Mouse (Mus musculus) adrenal gland, adult (tissue): ENCODE data around the gene Glyatl3.

ENCODE experiments used
- DNase-seq, 2 experiments: peaks; one replicate each; pipeline ENCODE4 v3.0.0; 2022 to 2023; ENCODE audit warnings: low spot score in 1 of 2; ENCODE audit not compliant: inconsistent age in 2 of 2

Gene Glyatl3

DNA sequence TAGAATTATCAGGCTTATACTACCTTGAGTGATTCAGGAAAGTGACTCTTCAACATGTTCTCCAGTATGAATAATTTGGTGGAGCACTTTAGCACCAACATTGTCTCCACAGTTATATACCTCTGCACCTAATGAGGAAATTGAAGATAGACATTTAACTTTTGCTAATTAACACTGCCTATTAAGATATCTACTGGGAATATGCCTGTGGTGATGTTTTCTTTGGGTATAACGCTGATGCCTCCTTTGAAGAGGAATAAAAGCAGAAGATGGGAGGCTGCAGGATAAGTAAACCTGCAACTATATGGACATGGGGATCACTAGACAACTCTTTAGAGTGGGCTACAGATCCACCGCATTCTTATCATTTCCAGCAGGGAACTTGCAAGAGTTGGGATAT is at the start of gene Glyatl3:
Gene Glyatl3, minus strand, starts transcription at position 101 of the 400 bp plus-strand sequence.
- DNase-seq: no peak

DNA sequence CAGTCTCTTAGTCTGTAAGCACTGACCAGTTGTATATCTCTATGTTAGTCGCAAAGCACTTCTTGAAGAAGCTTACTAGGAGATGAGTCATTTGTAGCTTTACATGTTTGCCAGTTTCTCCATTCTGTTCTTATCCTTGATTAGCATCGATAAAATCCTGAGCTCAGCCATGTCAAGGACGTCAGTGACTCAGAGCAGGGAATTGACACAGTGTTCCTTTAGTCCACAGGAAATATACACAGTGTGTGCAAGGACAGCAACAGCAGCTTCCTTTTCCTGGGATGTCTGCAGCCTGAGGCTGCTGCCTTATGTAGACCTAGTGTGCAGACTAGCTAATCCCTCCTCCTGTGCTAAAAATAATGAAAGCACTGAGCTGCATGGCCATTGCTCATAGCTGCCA is 34.4 kb upstream of the Glyatl3 start:
- DNase-seq: peak; percentile 76 to 85

DNA sequence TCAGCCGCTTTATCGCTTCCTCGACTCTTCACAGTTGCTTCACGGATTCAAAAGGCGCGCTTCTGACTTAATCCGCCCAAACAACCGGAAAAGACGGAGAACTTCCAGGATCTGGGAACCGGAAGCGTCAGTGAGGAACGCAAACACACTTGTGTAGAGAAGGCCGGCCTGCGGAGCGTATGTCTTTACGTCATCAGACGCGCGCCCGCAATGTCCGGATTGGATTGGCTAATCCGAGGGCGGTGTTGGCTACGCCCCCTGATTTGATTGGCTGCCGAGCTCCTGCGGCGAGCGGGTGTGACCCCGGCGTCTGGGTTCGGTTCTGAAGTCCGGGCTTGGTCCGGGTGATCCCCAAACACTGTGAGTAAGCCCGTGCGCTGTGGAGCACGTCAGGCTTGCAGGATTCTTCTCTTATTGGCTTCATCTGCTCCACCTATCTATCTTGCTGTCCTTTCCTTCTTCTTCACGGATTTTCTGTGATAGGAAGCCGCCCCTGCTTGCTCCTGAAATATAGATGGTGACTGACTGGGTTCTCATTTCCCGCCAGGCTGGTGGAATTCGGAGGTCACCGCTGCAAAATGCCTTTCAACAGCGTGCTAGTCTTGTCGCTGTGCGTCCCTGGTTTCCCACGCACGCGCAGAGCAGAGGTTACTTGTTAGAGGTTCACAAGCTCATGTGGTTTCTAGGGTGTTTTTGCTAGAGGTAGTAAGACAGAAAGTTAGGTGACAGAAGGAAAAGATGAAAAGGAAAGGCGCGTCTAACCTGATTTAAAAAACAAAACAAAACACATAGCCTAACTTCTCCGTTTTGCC is 20.5 kb upstream of the Glyatl3 start, which contains the start of the genes Mut and Cenpq:
Gene Mut, plus strand, starts transcription at position 266 of the 812 bp plus-strand sequence.
Gene Cenpq, minus strand, starts transcription at position 628 of the 812 bp plus-strand sequence.
- peak; percentile 98 to 99 for DNase-seq

DNA sequence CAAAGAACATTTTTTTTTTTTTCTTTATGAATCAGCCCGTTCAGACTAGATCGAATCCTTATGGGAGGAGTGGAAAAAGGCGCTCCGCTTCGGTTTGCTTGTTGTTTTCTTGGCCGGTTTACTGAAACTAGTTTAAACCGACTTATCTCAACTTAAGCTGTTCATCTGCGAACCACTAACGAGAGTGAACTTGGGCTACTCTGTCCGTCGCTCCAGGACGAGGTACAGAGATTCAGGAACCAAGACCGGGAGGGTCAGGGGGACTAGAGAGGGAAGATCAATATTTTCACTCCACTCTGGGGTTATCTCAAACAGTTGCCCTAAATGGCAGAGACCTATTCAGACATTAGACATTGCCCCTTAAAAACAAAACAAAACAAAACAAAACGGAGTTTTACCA is 19.8 kb upstream of the Glyatl3 start:
- DNase-seq: no peak

DNA sequence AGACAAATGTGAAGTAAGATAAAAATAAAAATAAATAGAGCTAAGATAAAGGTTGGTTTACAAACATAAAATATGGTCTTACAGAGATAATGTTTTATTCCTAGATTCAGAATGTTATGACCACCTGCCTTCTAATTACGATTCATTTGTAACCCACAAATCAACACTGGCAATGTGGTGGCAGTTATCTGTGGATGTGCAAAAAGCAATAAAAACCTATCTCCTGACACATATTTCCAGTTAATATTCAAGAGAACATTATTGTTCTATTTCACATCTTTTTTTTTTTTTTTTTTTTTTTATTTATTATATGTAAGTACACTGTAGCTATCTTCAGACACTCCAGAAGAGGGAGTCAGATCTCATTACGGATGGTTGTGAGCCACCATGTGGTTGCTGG is 1.3 kb upstream of the Glyatl3 start:
- DNase-seq: no peak

DNA sequence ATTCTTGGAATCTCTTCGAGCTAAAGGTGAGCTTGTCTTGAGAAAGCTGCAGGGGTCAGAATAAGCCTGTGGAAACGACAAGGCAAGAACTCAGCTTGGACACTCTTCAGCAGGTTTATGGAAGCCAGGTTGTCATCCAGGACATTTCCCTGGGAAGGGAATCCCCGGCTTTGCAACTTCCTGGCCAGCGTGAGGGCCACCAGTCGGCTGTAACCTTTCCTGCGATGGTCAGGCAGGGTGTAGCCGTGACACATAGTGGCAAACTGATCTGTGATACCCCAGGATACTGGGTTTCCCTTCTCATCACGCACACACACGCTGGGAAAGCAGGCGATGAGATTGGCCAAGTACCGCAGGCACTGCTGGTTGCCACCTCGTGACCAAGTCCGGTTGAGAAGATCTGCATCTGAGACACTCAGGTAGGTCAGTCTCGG is 9.4 kb downstream of the Glyatl3 start:
- peak; percentile 4 to 18 for DNase-seq

DNA sequence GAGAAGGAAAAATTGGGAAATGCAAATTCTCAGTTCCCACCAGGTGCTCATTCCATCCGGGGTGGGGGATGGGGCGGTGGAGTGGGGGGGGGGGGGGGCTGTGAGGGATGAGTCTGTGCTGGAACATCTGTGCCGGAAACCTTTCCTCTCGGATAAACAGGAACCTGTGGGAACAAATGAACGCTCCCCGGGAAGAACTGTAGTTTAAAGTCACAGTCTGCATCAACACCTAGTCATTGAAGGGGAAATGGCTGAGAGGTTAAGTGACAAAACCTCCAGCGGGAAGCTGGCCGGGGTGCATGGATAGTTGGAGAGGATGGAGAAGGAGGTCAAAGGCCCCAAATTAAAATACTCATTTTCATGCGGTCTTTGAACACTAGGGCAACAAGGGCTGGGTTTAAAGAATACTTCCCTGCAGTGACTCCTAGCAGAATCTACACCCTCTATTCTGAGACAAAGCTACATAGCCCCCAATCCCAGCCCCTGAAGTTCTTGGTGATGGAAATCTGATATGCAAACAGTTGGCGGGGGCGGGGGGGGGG is 10.0 kb downstream of the Glyatl3 start:
- DNase-seq: peak in 1 of 2 experiments; percentile 22

DNA sequence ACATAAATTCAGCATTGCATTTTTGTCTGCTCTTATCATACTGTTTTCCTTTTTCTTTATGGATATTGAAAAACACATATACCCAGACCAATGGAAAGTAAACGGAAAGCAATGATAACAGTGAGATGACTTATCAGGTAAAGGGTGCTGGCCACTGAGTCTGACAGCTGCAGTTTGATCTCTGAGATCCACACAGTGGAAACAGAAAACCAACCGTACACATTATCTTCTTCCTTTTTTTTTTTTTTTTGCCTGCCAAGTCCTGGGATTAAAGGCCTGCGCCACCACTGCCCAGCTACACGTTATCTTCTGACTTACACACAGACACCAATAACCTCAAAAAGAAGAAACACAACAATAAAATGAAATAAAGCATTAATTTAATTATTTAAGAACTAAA is 10.8 kb downstream of the Glyatl3 start:
- no peak for DNase-seq

DNA sequence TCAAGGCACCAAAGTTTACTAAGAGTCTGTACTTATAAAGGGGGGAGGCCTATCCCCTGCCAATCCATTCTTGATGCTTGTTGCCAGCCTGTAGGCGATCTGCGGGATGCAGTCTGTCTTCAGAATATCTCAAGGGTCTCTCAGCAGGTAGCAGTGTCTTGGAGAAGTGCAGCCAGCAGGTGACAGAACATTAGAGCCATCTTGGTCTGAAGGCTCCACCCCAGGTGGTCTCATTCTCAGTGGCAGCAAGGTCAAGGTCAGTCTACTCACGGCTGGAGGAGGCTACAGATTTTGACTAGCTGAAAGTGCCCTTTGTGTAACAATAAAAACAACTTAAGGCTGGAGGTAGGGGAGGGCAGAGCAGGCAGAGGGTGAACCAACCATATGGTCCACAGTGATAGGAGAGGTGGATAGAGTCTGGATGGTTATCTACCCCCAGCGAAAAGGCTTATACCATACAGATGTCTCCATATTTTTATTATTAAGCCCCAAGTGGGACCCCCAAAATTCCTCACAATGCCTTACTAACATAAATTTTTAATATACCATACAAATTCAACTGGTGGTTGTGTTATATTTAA is 14.3 kb downstream of the Glyatl3 start:
- DNase-seq: no peak

DNA sequence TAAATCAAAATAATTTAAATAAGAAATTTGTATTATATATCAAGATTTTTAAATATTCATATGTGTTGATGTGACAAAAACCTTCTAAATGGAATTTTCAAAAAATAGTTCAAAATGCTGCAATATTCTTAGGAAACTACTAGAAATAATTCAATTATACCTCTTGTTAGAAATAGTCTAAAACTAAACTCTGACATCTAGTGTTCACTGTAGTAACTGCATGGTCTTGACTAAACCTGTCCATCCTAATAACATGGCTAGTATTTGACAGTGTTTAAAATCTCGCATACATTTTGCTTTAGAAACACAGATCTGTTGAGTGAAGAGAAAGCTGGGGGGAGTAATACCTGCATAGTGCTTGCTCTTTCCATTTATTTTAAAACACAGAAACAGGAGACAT is 17.3 kb downstream of the Glyatl3 start:
- peak in 1 of 2 experiments; percentile 45 for DNase-seq

DNA sequence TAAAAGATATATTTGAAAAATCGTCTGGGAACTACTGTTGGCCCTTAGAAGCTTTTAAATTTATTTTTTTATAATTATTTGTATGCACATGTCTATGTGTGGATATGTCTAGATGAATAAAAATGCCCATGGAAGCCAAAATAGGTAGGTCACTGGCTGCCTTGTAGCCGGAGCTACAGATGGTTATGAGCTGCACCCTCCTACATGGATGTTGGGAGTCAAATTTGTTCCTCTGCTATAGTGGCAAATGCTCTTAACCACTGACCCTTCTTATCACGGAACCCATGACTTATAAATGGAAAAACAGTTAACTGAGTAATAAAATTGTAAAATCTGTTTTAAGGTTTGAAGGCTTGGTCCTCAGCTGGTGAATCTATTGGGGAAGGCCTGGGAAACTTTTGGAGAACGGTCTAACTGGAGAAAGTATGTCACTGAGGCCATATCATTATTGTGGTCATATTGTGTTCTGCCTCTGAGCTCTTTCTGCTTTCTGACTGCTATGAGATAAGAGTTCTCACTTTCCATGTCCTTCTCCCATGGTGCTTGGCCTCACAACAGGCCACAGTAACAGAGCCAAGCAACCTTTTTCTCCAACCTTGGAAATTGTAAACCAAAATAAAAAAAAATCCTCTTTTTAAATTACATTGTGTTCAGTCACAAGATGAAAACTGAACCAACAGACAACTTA is 26.2 kb downstream of the Glyatl3 start:
- no peak for DNase-seq

DNA sequence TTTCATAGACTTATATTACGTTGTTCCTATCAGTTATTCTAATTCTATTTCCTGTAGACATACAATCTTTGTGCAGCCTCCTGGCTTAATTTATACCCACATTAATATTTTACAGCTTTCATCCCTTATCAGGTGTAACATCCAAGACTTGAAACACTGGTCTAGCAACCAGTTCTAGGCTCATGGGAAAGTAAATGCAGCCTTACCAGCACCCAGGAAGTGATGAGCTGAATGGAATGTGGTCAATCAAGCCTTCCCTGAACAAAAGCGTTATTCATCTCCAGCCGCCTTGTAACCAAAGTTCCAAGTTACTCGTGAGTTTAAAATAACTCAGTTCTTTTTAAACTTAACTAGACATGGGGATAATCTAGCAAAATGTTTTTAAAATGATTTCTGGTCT is 29.0 kb downstream of the Glyatl3 start:
- DNase-seq: no peak

DNA sequence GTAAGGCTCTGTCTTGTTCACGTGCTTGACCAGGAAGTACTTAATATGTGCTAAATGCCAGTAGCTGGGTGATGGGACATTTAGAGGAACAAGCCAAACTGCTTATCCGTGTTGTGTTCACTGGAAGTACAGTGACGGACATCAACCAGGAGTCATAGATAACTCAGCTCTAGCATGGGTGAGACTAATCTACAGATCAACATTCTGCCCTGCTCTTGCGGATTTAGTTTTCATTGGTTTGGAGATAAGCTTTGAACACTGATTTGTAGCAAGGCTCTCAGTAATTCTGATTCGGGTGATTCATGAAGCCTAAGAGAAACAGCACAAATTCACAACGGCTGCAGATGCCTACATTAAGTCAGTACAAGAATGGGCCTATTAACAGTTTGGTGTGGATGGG is 32.0 kb downstream of the Glyatl3 start:
- no peak for DNase-seq

DNA sequence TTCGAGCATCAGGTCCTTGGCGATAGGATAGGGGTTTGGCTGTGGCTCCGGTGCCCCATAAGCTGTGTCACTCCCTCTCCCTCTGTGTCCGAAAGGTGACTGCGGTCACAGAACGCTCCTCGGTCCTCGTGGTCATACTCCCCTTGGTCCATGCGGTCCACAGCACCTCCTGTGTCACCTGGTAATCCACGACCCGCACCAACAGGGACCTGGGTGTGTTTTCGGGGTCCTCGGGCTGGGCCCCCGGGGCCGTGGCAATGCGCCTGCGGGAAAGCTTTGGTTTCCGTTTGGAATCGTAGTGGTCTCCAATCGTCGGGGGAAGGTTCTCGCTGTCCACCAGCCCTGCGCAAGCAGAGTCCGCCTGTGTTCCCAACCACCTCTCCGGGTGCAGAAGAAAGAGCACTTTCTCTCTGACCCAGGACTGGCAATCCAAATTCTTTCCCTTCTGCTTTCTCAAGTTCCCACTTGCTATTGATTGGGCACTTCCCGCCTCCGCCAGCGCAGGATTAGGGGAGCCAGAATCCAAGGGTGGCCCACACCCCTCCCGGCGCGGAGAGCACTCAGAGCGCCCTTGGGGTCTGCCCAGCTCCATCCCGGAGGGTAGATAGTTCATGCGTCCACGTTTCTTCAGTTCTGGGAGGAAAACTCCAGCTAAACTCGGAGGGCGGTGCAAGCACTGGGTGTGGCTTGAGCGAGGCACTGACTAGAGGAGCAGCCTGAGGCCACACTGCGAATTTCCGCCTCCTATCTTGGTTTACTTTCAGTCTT is 34.0 kb downstream of the Glyatl3 start, which contains the start of gene 9130008F23Rik:
Gene 9130008F23Rik, minus strand, starts transcription at position 636 of the 768 bp plus-strand sequence.
- DNase-seq: peak; percentile 49 to 83

DNA sequence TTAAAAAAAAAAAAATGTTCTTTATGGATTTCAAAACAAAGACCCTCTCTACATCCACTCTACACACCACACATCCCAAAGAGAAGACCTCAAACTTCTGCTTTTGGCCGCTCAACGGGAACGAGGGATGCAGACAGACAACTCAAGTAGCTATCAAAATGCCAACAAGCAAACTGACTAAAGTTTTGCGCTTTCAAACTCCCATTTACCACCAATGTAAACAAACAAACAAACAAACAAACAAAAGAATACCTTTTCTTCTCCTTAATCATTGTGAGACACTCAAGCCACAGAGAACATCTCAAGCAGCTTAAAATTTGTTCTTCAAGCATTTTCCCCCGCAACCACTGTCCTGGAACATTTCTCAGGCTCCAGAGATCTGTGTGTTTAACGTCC is 34.6 kb downstream of the Glyatl3 start:
- DNase-seq: no peak

DNA sequence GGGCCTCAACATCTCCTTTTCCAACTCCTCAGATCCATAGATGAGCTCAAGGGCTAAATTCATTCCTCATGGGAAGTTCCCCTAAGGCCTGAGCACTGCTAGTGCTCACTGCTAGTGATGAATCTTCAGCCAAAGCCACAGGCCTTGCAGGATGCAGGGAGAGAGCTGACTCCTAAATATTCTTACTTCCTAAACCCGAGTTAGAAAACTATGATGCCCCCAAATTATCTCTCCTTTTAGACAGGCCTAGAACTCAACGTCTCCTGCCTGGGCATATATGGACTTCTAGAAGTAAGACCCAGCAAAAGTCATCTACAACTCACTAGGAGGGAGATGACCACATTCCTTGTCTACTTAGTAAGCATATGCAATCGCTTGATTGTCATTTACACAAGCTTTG is 36.4 kb downstream of the Glyatl3 start:
- no peak for DNase-seq

DNA sequence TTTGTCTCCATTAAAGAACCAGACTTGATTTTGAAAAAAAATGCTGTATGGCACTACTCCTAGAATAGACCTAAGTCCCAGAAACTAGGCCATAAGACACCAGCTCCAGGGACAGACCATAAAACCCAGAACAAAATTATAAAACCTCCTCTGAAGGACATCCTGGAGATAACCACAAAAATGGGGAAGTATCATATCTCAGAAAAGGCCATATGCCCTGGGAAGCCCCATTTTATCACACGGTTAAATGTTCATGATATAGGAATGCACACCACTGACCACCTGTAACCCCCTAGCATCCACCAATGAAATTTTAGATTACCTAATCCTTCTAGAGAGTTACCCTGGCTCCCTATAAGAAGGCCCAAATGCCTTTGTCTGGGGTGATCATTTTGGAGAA is 38.6 kb downstream of the Glyatl3 start:
- DNase-seq: no peak

DNA sequence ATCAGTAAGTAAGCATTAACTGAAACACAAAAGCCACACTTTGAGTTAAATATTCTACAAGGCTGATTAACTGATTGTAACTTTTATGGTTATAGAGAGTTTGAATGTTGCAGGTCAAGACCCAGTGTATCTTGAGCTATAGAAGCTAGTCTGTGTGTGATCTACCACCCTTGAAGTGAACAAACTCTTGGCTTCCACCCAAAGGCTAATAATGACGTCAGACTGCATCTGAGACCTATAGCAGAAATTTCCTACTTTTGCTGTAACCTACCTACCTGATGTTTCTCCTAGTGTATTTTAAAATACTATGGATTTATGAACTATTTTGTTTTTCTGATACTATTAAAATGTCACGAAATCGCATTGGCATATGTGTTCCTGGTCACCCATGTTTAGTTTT is 39.4 kb downstream of the Glyatl3 start:
- DNase-seq: no peak

DNA sequence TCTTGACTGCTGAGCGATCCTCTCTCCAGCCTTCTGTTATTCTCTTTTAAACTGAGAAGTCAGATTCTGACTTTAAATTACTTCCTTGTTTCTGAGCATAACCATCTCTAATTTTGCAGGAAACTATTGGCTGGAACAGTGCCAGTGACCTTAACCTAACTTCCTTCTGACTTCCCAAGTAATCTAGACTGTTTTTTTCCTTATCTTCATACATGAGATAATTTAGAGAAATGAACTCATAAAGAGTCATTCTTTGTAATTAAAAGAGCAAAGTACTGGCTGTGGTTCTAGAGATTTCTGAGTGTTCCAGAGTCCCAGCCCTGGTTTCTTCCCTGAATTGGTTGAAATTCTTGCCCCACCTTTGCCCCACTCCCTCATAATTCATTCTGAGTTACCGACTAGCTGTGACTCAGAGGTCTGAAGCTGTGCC is 40.6 kb downstream of the Glyatl3 start:
- DNase-seq: peak; percentile 19 to 64

DNA sequence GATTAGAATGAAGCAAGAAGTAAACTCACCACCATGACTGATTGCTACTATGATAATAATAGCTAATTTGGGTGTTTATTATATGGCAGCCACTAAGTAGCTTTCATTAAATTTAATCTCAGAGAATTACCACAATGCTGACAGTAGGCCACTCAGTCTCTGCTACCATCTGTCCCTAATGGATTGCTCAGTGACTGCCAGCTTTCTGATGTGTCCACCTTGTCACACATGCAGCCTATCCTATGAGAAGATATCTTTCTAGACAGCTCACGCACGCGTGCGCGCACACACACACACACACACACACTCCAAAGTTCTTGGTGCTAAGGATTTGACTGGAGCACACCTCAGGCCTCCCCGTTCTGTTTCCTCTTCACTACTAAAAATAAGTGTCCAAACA is 41.5 kb downstream of the Glyatl3 start:
- DNase-seq: no peak
